Mouse (Mus musculus) hindbrain, embryonic 13.5 days (tissue): ENCODE measurements around the gene Rbm45. TPM values are rescaled to one million over a fixed set of nuclear protein-coding genes. Genes with fewer than 3 reads are reported as not detected.

ENCODE experiments used
- polyA plus RNA-seq: library from polyadenylated mRNA; unstranded; fragments of >200 nt; fragmentation: Nextera tagmentation; extraction: Ambion mirVana; gene quantifications from 2 replicates; pipeline ENCODE4 v1.2.1, GENCODE M21; 2015

Gene Rbm45
- polyA plus RNA-seq, 1 experiment from 2014 or later = 25.6 TPM

Other genes with a start within 250 kb of the Rbm45 start
- 1.6 TPM in 2 replicates for gene Pde11a, start 31.2 kb upstream of the Rbm45 start, polyA plus RNA-seq
- gene Cyct, start 9.5 kb upstream of the Rbm45 start, polyA plus RNA-seq = not detected in 2 replicates
- 24.2 and 27.7 TPM in 2 replicates for gene Osbpl6, start 36.5 kb downstream of the Rbm45 start, polyA plus RNA-seq